Mouse (Mus musculus): Measurements from ENCODE around the gene Slc22a4. TPM values are rescaled to one million over a fixed set of nuclear protein-coding genes. Genes with fewer than 3 reads are reported as not detected.
A peak's percentile ranks its signal among the peaks of the same experiment; 100 is the strongest.

Gene Slc22a4
- total and polyA plus RNA-seq, 3 experiments, result 5.1 to 5.6 (median 5.5) TPM

DNA sequence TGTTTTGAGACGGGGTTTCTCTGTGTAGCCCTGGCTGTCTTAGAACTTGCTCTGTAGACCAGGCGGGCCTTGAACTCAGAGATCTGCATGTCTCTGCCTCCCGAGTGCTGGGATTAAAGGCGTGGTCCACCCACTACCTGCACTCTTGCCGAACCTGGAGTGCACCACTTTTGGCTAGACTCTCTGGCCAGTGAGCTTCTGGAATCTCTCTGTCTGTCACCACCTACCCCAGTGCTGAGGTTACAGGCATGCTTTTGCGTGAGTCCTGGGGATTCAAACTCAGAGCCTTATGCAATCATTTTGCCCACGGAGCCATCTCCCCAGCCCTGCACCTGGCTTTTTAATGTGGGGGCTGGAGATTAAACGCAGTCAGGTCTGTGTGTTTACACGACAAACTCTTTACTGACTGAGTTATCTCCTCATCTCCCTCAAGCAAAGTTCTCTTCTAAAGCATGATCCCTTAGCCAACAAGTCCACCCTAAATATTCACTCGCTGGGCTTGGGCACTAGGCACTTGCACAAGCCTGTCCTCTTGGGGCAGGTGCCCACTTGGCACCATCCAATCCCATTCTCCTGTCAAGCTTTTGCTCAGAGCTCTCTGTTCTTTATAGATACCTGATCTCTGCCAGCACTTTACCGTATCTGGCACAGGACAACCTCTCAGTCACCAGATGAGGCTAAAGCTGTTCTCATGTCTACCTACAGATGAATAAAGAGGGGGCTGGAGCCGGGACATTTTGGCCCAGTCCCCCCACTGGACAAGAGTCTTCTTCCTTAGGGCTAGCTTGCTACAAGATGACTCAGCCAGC, 37.4 kb upstream of the Slc22a4 start:
- peaks cover 24% of the 10 kb centered on the region for H3K4me1 ChIP-seq (ENCODE audit: control insufficient read depth, insufficient read depth, low read length)
- DNase-seq, result peak in 1 of 2 experiments; percentile 44
- no peaks in the 10 kb centered on the region for H3K36me3 ChIP-seq (ENCODE audit: control insufficient read depth, insufficient read depth, low read length)
- no peak overlapping the region for H3K4me3 ChIP-seq
- H3K9ac ChIP-seq (ENCODE audit: low read depth, low read length), result no peak overlapping the region
- no peak for TF ChIP-seq CTCF (IDR thresholded peaks at IDR 0.05)
- TF ChIP-seq EP300 (IDR thresholded peaks at IDR 0.05; ENCODE audit: insufficient read depth, low read depth, low read length), result no peak
- TF ChIP-seq POLR2A (IDR thresholded peaks at IDR 0.05; ENCODE audit: insufficient read depth, low read depth, low read length), result no peak
- no peaks in the 10 kb centered on the region for H3K27me3 ChIP-seq (ENCODE audit: control insufficient read depth, insufficient read depth, low read length)
- H3K27ac ChIP-seq, result peak overlapping the region; percentile 41
- intact Hi-C loops (cut with DNase I), result no loop called here
- WGBS, result 55% methylated on average over 12 of the region's 12 CpGs
- H3K79me2 ChIP-seq (replicated peaks; ENCODE audit: control insufficient read depth, insufficient read depth, low read length), result no peaks in the 10 kb centered on the region

DNA sequence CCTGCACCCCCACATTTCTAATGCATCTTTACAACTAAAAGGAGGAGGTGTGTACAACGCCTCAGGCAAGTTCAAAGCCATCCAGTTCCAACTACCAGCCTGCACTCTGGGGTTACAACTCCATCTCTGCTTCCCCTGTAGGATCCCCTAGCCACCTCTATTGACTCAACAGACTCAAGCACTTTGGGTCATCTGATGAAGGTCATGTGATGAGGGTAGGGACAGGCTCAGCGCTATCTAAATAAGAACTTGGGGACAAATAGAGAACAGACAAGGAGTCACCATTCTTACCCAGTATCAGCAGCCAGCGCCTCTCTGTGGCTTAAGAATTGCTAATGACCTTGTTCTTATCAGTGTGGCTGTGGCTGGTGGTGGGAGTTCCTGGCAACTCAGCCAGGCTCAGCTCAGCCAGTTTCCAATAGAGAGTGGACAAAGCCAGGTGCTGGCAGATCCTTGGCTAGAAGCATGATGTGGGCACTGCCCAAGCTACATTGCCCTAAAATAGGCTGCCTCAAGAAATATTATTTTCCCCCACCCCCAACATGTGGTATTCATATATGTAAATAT, 36.6 kb upstream of the Slc22a4 start:
- Histone ChIP-seq H3K27ac (peak overlapping the region; percentile 53), H3K4me1 (ENCODE audit: control insufficient read depth, insufficient read depth, low read length) (peaks cover 27% of the 10 kb centered on the region)

DNA sequence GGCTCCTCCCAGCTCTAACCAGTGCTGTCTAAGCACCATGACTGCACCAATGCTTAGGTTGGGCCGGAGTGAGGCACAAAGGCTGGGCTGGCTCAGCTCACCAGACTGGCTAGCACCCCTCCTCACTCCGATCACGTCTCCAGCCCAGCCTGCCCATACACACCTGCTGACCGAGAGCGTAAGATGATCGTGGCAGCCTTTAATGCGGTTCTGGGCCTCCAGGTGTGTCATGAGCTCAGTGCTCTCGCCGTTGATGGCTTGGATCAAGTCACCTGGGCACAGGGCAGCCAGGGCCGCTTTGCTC, 35.5 kb upstream of the Slc22a4 start:
- no peaks in the 10 kb centered on the region for H3K79me2 ChIP-seq (replicated peaks; ENCODE audit: control insufficient read depth, insufficient read depth, low read length)
- intact Hi-C loops (cut with DNase I), result loop anchor here (2.0 kb wide), 1 partner anchor 25 kb away; no protein-coding TSS in a partner anchor
- 90% methylated on average over 10 of the region's 10 CpGs for WGBS
- no peak overlapping the region for H3K9ac ChIP-seq (ENCODE audit: low read depth, low read length)
- peaks cover 32% of the 10 kb centered on the region for H3K4me1 ChIP-seq (ENCODE audit: control insufficient read depth, insufficient read depth, low read length)
- H3K36me3 ChIP-seq (ENCODE audit: control insufficient read depth, insufficient read depth, low read length), result no peaks in the 10 kb centered on the region
- no peak overlapping the region; the same call in 1 of the 2 replicates for H3K27ac ChIP-seq
- no peak overlapping the region for H3K4me3 ChIP-seq
- no peak for DNase-seq
- no peaks in the 10 kb centered on the region for H3K27me3 ChIP-seq (ENCODE audit: control insufficient read depth, insufficient read depth, low read length)
- TF ChIP-seq CTCF (IDR thresholded peaks at IDR 0.05), result no peak
- no peak for TF ChIP-seq POLR2A (IDR thresholded peaks at IDR 0.05; ENCODE audit: insufficient read depth, low read depth, low read length)
- TF ChIP-seq EP300 (IDR thresholded peaks at IDR 0.05; ENCODE audit: insufficient read depth, low read depth, low read length), result no peak

More for the DNA sequence above, 36.6 kb upstream of the Slc22a4 start:
- H3K27me3 ChIP-seq (ENCODE audit: control insufficient read depth, insufficient read depth, low read length), result no peaks in the 10 kb centered on the region
- peak in 1 of 2 experiments; percentile 77 for DNase-seq
- intact Hi-C loops (cut with DNase I), result no loop called here
- no peaks in the 10 kb centered on the region for H3K79me2 ChIP-seq (replicated peaks; ENCODE audit: control insufficient read depth, insufficient read depth, low read length)
- no peak for TF ChIP-seq POLR2A (IDR thresholded peaks at IDR 0.05; ENCODE audit: insufficient read depth, low read depth, low read length)
- peak; percentile 44; the same call in 1 of the 2 replicates for TF ChIP-seq EP300 (IDR thresholded peaks at IDR 0.05; ENCODE audit: insufficient read depth, low read depth, low read length)
- WGBS, result 53% methylated on average over 3 of the region's 3 CpGs
- no peak overlapping the region for H3K9ac ChIP-seq (ENCODE audit: low read depth, low read length)
- H3K36me3 ChIP-seq (ENCODE audit: control insufficient read depth, insufficient read depth, low read length), result no peaks in the 10 kb centered on the region
- no peak overlapping the region for H3K4me3 ChIP-seq

DNA sequence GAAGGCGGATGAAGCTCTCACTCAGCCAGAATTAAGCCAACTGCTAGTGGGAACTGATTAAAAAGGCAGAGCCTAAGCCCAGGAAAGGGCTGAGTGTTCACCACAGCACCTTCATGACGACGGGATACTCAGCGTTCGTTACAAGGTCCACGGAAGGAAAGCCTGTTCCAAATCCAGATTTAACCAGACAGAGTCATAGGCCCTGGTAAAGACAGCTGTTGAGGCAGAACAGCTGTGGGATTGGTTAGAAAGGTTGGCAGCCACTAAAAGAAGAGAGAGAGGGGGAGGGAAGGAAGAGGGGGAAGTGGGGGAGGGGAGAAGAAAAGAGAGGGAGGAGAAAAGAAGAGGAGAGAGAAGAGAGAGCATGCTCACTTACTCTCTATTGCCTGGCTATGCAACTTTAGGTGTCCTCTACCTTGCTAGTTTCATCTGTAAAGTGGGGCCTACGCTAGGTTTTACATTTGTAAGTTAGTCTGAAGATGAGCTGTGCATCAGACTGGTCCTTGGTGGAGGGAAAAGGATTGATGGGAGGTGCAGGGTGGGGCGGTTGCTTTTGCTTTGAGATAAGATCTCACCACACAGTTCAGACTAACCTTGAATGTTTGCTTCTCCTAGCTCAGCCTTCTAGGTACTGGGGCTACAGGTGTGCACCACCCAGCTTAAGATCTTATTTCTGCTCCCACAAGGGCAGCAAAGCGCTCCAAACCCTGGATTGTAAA, 35.0 kb upstream of the Slc22a4 start:
- Histone ChIP-seq H3K9ac (ENCODE audit: low read depth, low read length) (no peak overlapping the region), H3K27me3 (ENCODE audit: control insufficient read depth, insufficient read depth, low read length) (no peaks in the 10 kb centered on the region), H3K4me3 (no peak overlapping the region), H3K27ac (peak overlapping the region; percentile 42), H3K79me2 (replicated peaks; ENCODE audit: control insufficient read depth, insufficient read depth, low read length) (no peaks in the 10 kb centered on the region), H3K4me1 (ENCODE audit: control insufficient read depth, insufficient read depth, low read length) (peaks cover 29% of the 10 kb centered on the region), H3K36me3 (ENCODE audit: control insufficient read depth, insufficient read depth, low read length) (no peaks in the 10 kb centered on the region)
- intact Hi-C loops (cut with DNase I), result loop anchor here (2.0 kb wide), 1 partner anchor 26 kb away; no protein-coding TSS in a partner anchor
- 52% methylated on average over 9 of the region's 9 CpGs for WGBS
- TF ChIP-seq EP300 (IDR thresholded peaks at IDR 0.05; ENCODE audit: insufficient read depth, low read depth, low read length) (no peak), POLR2A (IDR thresholded peaks at IDR 0.05; ENCODE audit: insufficient read depth, low read depth, low read length) (no peak), CTCF (IDR thresholded peaks at IDR 0.05) (no peak)
- DNase-seq, result no peak

DNA sequence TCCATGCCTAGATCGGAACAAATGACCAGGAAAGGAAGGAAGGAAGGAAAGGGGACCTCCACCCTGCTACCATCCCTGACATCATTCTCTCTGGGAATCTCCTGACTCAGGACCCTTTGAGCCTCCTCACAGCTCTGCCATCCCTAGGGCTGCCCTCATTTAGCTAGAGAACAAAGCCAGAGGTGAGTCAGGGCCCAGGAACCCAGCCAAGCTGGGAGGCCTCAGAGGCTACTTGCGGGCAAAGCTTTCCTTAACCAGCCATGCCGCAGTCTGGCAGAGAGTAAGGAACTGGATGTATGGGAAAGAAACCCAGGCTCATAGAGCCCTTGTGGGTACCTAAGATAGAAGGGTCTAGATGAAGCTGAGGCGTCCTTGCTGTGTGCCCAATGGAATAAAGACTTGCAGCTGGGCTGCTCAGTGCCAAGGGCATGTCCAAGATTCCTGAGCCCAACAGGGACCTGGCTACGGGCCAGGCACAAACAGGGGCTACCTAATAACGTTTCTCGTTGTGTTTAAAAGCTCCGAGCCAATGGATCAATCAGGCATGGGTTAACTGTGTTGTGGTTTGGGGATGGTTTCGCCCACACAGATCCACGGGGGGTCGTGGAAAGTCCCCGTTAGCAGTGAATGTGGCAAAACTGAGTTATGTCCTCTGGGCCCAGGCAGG, 34.3 kb upstream of the Slc22a4 start:
- peak; percentile 64 to 78 for DNase-seq
- no peak for TF ChIP-seq EP300 (IDR thresholded peaks at IDR 0.05; ENCODE audit: insufficient read depth, low read depth, low read length)
- Histone ChIP-seq H3K79me2 (replicated peaks; ENCODE audit: control insufficient read depth, insufficient read depth, low read length) (no peaks in the 10 kb centered on the region), H3K4me1 (ENCODE audit: control insufficient read depth, insufficient read depth, low read length) (peaks cover 29% of the 10 kb centered on the region), H3K27me3 (ENCODE audit: control insufficient read depth, insufficient read depth, low read length) (no peaks in the 10 kb centered on the region), H3K4me3 (no peak overlapping the region), H3K27ac (peak overlapping the region; percentile 43), H3K9ac (ENCODE audit: low read depth, low read length) (no peak overlapping the region), H3K36me3 (ENCODE audit: control insufficient read depth, insufficient read depth, low read length) (no peaks in the 10 kb centered on the region)
- intact Hi-C loops (cut with DNase I), result loop anchor here (2.0 kb wide), 1 partner anchor 27 kb away; no protein-coding TSS in a partner anchor
- WGBS, result 46% methylated on average over 12 of the region's 12 CpGs
